Mouse (Mus musculus): ENCODE measurements around the gene Ccdc121. TPM values are rescaled to one million over a fixed set of nuclear protein-coding genes. Genes with fewer than 3 reads are reported as not detected.
A peak's percentile ranks its signal among the peaks of the same experiment; 100 is the strongest.
"Not testable (repeated sequence)": the region's sequence is repeated elsewhere in the genome, so short reads cannot be mapped to it uniquely, and the experiment has no call there.

Gene Ccdc121
- polyA plus RNA-seq, 1 experiment from 2014 or later = not detected

DNA sequence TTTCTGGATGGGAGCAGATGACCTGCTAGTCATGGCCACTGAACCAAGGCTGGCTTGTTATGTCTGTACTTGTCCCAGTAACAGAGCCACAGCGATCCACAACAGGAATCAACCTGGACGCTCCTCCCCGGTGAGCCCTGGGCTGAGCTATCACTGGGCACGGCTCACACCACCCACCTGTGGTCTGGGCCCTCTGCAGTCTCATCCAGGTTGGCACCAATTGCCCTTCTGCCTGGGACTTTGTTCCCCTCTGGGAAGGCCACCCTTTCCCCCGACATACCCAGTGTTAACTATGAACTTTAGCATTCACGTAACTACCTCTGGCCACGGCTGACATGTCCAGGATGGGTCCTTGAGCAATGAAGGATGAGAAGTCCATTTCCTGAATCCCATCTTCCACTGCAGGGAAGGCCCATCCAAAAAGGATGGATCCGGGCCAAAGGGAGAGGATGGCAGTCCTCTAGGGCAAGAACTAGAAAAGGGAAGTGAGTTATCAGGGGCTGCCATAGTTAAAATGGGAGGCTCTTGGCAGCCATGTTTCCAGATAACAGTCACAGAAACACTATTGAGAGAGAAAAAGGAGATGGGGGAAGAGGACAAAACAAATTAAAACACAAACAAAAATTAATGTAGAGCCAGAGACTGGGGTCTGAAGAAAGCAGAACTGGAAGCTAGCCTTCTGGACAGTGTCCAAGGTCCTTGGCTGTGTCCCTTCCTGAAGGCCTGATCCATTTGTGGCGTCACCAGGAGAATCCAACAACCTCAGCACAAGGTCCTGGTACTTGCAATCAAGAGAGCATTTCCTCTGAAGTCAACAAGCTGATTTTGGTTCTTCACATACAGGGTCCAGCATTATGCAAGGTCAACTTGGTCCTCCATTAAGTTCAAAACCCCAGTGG lies 26.6 kb upstream of the Ccdc121 start:
- H3K4me3 ChIP-seq = no peak overlapping the region
- 91% methylated on average over 9 of the region's 9 CpGs for WGBS

DNA sequence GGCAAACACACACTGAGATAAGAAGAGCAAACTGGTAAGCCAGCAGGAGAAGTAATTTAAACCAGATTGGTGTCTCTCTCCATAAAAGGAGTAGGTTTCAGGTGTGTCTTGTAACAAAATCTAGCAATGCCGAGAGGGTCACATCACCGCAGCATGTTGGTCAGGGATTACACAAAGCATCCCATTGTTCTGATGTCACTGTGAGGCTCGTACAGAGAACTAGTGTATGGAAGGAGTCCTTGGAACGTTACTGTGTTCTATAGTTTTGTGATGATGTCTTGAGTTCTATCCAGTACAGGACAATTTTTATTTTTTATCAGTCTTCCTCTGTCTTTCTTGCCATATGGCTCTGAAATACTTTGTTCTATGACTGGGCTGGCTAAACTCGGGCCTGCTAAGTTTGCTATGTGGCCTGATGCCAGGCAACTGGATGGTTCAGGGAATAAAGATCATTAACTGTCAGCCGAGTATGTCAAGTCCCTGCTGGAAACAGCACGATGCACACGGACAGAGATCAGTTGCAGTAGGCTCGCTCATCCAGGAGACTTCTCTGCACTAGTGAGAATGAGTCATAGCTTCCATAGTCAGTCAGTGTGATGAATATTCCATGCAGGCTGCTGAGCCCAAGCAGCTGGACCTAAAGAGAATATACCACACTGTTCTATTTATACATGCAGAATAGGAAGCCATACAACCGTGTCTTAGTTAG lies 24.1 kb upstream of the Ccdc121 start:
- ATAC-seq (ENCODE audit: insufficient number of reproducible peaks, insufficient read depth, low FRiP score, low TSS enrichment, low read depth) = no peak
- H3K4me1 ChIP-seq = peaks cover 26% of the 10 kb centered on the region
- H3K4me2 ChIP-seq = no peak overlapping the region
- 33% methylated on average over 10 of the region's 10 CpGs for WGBS
- no peaks in the 10 kb centered on the region for H3K9me3 ChIP-seq
- H3K27ac ChIP-seq = peak overlapping the region; percentile 60; the same call in 1 of the 2 replicates
- no peak overlapping the region for H3K9ac ChIP-seq
- H3K36me3 ChIP-seq = no peaks in the 10 kb centered on the region
- H3K27me3 ChIP-seq = no peaks in the 10 kb centered on the region
- H3K4me3 ChIP-seq = no peak overlapping the region

More for the DNA sequence above, 26.6 kb upstream of the Ccdc121 start:
- no peaks in the 10 kb centered on the region for H3K27me3 ChIP-seq
- no peak overlapping the region for H3K9ac ChIP-seq
- no peak overlapping the region for H3K27ac ChIP-seq
- peaks cover 27% of the 10 kb centered on the region for H3K4me1 ChIP-seq
- ATAC-seq (ENCODE audit: insufficient number of reproducible peaks, insufficient read depth, low FRiP score, low TSS enrichment, low read depth) = no peak
- no peaks in the 10 kb centered on the region for H3K9me3 ChIP-seq
- H3K36me3 ChIP-seq = no peaks in the 10 kb centered on the region
- H3K4me2 ChIP-seq = no peak overlapping the region

DNA sequence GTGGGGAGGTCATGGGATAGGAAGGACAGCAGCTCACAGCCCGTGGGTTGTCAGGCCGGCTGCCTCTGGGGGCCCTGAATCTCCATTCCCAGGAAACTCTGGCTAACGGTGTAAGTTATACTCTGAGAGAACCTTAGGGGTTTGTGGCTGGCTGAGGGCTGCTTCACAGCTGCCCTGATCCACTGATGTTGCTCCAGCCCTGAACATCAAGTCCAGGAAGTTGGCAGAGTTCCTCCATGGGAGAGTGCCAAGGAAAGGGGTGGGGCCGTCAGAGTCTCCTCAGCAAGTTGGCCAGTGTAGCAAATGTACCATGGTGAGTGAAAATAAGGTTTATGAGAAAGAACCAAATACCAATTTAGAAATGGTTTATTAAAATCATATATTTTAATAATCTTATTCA lies 18.1 kb upstream of the Ccdc121 start:
- whole genome bisulfite sequencing = 42% methylated on average over 4 of the region's 4 CpGs
- no peaks in the 10 kb centered on the region for H3K27me3 ChIP-seq
- H3K9ac ChIP-seq = no peak overlapping the region
- no peak overlapping the region for H3K4me3 ChIP-seq
- H3K27ac ChIP-seq = peak overlapping the region; percentile 68
- no peak overlapping the region for H3K4me2 ChIP-seq
- ATAC-seq (ENCODE audit: insufficient number of reproducible peaks, insufficient read depth, low FRiP score, low TSS enrichment, low read depth) = peak; percentile 59; the same call in 1 of the 2 replicates
- H3K4me1 ChIP-seq = peaks cover 26% of the 10 kb centered on the region
- H3K36me3 ChIP-seq = no peaks in the 10 kb centered on the region
- no peaks in the 10 kb centered on the region for H3K9me3 ChIP-seq

DNA sequence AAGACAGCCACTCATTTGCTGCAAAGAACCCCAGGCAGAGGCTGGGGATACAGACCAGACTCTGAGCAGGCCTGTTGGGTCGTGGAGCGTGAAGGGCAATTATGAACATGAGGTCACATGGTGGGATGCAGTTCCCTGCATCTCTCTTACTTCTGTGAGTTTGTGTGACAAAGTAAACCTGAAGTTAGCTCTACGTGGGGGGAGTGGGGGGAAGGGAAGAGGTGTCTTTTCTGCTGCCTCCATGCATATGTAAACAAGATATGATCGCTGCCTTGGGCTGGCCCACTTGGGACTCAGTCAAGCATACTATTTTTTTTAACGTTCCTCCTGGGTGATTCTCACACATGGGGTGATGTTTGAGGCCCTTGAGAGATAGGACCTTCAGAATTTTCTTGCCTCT lies 14.7 kb upstream of the Ccdc121 start:
- 50% methylated on average over 5 of the region's 5 CpGs for WGBS

DNA sequence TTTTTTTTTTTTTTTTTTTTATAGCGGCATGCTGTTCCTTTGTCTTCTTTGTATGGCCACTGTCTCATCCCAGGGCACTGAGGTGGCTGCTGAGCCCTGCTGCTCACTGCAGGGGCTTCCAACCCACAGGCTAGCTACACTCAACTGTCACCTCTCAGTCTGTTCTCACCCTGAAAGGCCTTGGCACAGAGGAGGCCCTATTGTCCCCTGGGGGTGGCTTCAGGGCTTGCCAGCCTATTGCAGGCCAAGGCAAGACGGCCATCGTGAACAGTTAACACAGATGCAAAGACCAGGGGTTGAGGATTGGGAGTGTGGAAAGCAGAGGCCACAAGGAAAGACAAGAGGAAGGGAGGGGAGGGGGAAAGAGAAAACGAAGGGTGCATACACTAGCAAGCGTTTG lies 12.6 kb upstream of the Ccdc121 start:
- Histone ChIP-seq H3K4me1 (peaks cover 28% of the 10 kb centered on the region), H3K9ac (no peak overlapping the region), H3K4me3 (no peak overlapping the region), H3K36me3 (no peaks in the 10 kb centered on the region), H3K27me3 (no peaks in the 10 kb centered on the region), H3K27ac (no peak overlapping the region), H3K9me3 (no peaks in the 10 kb centered on the region), H3K4me2 (no peak overlapping the region)
- ATAC-seq (ENCODE audit: insufficient number of reproducible peaks, insufficient read depth, low FRiP score, low TSS enrichment, low read depth) = no peak
- WGBS = 77% methylated on average over 5 of the region's 5 CpGs

More for the DNA sequence above, 14.7 kb upstream of the Ccdc121 start:
- no peak for ATAC-seq (ENCODE audit: insufficient number of reproducible peaks, insufficient read depth, low FRiP score, low TSS enrichment, low read depth)
- Histone ChIP-seq H3K27ac (no peak overlapping the region), H3K27me3 (no peaks in the 10 kb centered on the region), H3K9ac (no peak overlapping the region), H3K4me2 (no peak overlapping the region), H3K4me1 (peaks cover 28% of the 10 kb centered on the region), H3K9me3 (no peaks in the 10 kb centered on the region), H3K4me3 (no peak overlapping the region), H3K36me3 (no peaks in the 10 kb centered on the region)

DNA sequence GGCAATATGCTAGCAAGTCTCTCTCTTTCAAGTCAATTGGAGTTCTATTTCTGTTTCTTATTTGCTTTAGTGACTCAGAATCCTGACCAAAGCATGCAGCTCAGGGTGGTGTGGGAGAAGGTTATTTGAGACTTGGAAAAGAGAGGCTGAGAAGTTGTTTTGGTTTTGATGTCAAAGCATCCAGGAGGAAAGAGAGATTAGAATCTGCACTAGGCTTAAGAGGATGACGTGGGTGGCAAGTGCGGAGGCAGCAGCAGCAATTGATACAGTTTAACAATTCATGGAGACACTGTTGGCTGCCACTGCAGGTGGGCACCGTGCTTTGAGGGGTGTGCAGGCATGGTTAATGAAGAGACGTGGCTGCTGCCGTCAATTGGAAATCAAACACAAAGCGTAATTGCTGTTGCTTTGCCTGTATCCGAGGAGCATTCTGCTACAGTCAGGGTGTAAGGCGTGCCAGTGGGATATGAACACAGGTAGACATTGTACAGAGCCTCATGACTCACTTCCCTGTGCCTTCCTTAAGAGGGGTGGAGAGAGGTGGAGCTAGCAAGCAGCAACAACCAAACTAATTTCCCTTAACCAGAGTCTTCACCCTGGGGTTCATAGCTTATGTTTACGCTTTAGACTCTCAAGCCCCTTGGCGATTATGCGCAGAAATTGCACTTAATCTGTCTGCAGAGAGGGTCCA lies 10.3 kb upstream of the Ccdc121 start:
- no peaks in the 10 kb centered on the region for H3K9me3 ChIP-seq
- H3K4me2 ChIP-seq = no peak overlapping the region
- no peaks in the 10 kb centered on the region for H3K27me3 ChIP-seq
- no peak overlapping the region for H3K4me3 ChIP-seq
- H3K4me1 ChIP-seq = peaks cover 27% of the 10 kb centered on the region
- H3K9ac ChIP-seq = no peak overlapping the region
- no peak overlapping the region for H3K27ac ChIP-seq
- H3K36me3 ChIP-seq = no peaks in the 10 kb centered on the region
- no peak for ATAC-seq (ENCODE audit: insufficient number of reproducible peaks, insufficient read depth, low FRiP score, low TSS enrichment, low read depth)
- 48% methylated on average over 11 of the region's 11 CpGs for WGBS

DNA sequence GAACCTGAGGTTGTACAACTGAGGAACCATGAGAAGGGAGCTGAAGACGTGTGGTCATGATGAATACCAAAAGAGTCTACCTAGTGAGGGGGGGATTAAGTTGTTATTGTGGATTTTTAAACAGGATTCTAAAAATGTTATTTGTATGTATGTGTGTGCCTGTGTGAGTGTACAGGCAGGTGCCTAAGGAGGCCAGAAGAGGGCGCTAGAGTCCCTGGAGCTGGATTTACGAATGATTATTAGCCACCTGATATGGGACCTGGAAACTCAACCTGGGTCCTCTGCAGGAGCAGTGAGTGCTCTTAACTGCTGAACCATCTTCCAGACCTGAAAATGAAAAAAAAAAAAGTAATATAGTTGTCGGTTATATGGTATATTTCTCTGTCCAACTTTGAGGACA lies 7.9 kb upstream of the Ccdc121 start:
- Histone ChIP-seq H3K27ac (no peak overlapping the region), H3K9me3 (no peaks in the 10 kb centered on the region), H3K4me3 (no peak overlapping the region), H3K9ac (no peak overlapping the region), H3K36me3 (no peaks in the 10 kb centered on the region), H3K4me1 (peaks cover 19% of the 10 kb centered on the region), H3K27me3 (no peaks in the 10 kb centered on the region), H3K4me2 (no peak overlapping the region)
- 68% methylated on average over 4 of the region's 4 CpGs for WGBS
- no peak for ATAC-seq (ENCODE audit: insufficient number of reproducible peaks, insufficient read depth, low FRiP score, low TSS enrichment, low read depth)

DNA sequence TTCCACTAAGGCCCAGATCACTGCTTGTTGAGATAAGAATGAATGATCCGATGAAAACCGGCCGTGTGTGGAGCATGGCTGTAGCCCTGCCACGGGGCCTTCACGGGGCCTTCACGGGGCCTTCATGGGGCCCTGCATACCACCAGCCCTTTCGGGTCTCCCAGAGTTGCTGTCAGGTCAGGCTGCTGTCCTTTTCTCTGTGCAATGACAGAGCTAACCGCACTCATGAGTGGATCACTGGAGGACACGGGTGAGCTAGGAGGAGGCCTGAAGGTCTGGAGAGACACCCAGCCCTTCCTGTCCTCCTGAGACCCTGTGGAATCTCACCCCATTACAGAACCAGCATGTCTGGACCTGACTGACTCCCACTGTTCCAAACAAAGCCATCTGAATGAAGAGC lies 6.8 kb upstream of the Ccdc121 start:
- Histone ChIP-seq H3K4me3 (no peak overlapping the region), H3K9ac (no peak overlapping the region), H3K4me1 (peaks cover 19% of the 10 kb centered on the region), H3K9me3 (no peaks in the 10 kb centered on the region), H3K4me2 (no peak overlapping the region), H3K36me3 (no peaks in the 10 kb centered on the region), H3K27me3 (no peaks in the 10 kb centered on the region), H3K27ac (no peak overlapping the region)
- WGBS = 88% methylated on average over 9 of the region's 9 CpGs
- no peak for ATAC-seq (ENCODE audit: insufficient number of reproducible peaks, insufficient read depth, low FRiP score, low TSS enrichment, low read depth)

DNA sequence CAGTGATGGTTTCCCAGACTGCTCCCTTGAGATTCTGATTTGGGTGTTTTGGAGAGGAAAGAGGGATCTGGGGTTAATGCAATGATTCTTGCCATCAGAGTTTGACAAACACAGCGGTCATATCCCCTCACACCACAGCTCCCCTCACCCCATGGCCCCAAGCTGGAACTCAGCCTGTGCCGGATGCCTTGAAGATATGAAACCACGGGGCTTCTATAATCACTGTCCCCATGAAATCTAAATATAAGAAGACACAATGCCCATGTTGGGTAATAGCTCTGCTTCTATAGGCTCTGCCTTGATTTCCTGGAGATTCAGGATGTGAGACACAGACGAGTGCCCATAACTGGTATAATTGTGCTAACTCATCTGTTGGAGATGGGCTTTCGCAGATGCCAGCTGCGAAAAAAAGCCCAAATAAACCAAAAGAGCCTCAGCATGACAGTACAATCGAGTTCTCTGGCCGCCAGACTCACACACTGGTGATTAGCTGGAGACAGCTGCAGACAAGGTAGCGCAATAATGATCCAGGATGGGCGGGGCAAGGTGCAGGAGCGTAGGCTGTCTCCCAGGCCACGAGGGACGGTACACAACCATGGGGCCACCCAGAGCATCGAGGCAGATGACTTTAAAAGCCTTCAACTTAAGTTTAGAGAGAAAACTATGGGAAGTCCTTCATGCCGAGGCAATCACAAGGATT lies 1.3 kb upstream of the Ccdc121 start:
- H3K9ac ChIP-seq = no peak overlapping the region
- H3K27ac ChIP-seq = no peak overlapping the region
- no peaks in the 10 kb centered on the region for H3K27me3 ChIP-seq
- H3K4me3 ChIP-seq = no peak overlapping the region
- 81% methylated on average over 15 of the region's 15 CpGs for WGBS
- no peaks in the 10 kb centered on the region for H3K9me3 ChIP-seq
- H3K4me1 ChIP-seq = peaks cover 3% of the 10 kb centered on the region; the same call in 1 of the 2 replicates
- H3K4me2 ChIP-seq = no peak overlapping the region
- no peaks in the 10 kb centered on the region for H3K36me3 ChIP-seq
- ATAC-seq (ENCODE audit: insufficient number of reproducible peaks, insufficient read depth, low FRiP score, low TSS enrichment, low read depth) = no peak

DNA sequence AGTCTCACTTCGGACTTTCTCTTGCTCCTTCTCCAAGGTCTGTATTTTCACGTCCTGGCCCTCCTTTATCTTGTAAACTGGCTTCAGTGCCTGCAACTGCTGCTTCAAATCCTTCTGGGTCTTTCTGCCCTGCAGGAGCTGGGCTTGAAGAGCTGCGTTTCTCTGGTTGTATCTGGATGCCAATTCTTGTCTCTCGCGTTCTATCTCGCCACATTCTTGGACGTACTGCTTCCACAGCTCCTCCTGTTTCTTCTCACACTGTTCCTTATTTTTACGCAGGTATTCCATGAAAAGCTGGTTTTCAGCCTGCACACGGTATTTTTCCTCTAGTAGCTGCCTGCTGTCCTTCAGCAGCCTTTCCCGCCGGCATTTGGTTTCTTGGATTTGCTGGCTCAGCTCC lies 396 bp downstream of the Ccdc121 start:
- H3K27me3 ChIP-seq; H3K27ac ChIP-seq; H3K4me3 ChIP-seq; H3K36me3 ChIP-seq; ATAC-seq (ENCODE audit: insufficient number of reproducible peaks, insufficient read depth, low FRiP score, low TSS enrichment, low read depth); H3K9ac ChIP-seq; H3K4me2 ChIP-seq; H3K4me1 ChIP-seq; H3K9me3 ChIP-seq: not testable (repeated sequence)
- 75% methylated on average over 11 of the region's 11 CpGs for WGBS

DNA sequence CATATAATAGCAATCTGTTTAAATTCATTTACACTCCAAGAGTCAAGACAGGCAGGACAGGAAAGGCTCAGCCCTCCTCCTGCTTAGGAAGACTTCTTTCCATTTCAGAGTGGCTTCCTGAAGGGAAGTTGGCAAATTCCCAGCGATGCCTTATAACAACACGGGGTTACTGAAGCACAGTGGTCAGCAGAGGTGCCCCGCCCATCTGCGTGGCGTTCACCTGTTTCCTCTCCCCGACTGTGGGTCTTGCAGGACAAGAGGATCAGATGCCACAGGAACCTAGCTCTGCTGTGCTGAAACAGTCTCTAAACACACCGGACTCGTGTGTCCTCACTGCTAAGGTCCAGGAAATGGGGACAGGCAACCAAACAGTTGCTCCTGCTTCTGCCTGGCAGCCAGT lies 5.9 kb downstream of the Ccdc121 start:
- H3K9ac ChIP-seq = no peak overlapping the region
- H3K9me3 ChIP-seq = no peaks in the 10 kb centered on the region
- ATAC-seq (ENCODE audit: insufficient number of reproducible peaks, insufficient read depth, low FRiP score, low TSS enrichment, low read depth) = no peak
- H3K4me3 ChIP-seq = no peak overlapping the region
- H3K36me3 ChIP-seq = no peaks in the 10 kb centered on the region
- no peak overlapping the region for H3K27ac ChIP-seq
- H3K27me3 ChIP-seq = no peaks in the 10 kb centered on the region
- 56% methylated on average over 8 of the region's 8 CpGs for WGBS
- H3K4me2 ChIP-seq = no peak overlapping the region
- 0 out of 2 replicates have a peak, but pooled peaks cover 3% of the 10 kb centered on the region for H3K4me1 ChIP-seq
